Mouse (Mus musculus) adrenal gland, postnatal 14 days (tissue): ENCODE measurements around the gene Selenow. TPM values are rescaled to one million over a fixed set of nuclear protein-coding genes. Genes with fewer than 3 reads are reported as not detected.
"Not testable (repeated sequence)": the region's sequence is repeated elsewhere in the genome, so short reads cannot be mapped to it uniquely, and the experiment has no call there.

Experiments
- DNase-seq: peaks from one replicate; pipeline ENCODE4 v3.0.0; 2021; ENCODE audit warnings: mixed read lengths
- total RNA-seq: library from RNA; stranded (reverse); gene quantifications from 2 replicates; pipeline ENCODE4 v1.2.3, GENCODE M21; 2021

The Selenow gene
- total RNA-seq, 1 experiment from 2014 or later = 191 TPM

DNA sequence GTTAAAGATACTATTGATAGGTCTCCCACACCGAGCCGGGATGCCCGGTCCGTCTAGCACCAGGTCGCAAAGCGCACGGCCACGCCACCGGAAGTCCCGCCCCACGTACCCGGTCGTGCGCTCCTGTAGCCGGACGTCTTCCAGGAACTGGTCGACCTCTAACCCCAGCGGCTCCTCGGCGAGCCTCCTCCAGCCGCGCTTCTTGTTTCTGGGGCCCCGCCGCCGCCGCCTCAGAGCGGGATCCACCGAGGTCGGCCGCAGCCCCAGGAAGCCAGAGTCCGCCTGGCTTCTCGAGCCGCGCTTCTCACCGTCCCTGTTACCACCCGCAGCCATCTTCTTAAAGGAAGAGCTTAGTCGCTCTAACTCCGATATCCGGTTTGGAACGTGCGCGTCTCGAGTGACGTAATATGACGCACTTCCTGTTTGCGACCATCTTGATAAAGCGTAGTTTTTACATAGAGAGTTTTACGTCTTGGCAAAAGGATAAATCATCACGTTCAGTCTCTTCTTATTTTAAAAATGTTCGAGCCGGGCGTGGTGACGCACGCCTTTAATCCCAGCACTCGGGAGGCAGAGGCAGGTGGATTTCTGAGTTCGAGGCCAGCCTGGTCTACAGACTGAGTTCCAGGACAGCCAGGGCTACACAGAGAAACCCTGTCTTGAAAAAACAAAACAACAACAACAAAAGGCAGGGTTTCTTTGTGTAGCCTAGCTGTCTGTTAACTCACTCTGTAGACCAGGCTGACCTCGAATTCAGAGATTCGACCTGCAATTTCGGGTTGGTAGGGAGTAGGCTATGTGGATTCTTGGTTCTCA, 23.7 kb upstream of the Selenow start, which contains the start of gene Nop53:
Gene Nop53 (minus strand): TSS at position 354 of the 816 bp plus-strand sequence.
- peak; percentile 93 for DNase-seq

DNA sequence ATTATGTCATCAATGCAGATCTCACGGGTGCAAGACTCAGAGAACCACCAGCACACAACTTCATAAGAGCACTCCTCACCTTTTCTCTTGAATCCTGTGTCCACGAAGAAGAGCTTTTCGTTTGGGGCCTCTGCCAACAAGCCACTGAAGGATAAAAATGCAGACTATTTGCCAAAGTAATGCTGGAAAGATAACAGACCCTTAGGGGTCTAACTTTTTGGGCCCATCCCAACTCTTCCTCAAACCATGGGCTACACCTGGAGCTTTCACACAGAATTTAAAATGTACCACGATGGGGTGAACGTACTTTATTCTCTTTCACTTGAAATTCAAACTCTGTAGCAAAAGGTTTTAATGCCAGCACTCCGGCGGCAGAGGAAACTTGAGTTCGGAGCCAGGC, 23.0 kb upstream of the Selenow start:
- no peak for DNase-seq

DNA sequence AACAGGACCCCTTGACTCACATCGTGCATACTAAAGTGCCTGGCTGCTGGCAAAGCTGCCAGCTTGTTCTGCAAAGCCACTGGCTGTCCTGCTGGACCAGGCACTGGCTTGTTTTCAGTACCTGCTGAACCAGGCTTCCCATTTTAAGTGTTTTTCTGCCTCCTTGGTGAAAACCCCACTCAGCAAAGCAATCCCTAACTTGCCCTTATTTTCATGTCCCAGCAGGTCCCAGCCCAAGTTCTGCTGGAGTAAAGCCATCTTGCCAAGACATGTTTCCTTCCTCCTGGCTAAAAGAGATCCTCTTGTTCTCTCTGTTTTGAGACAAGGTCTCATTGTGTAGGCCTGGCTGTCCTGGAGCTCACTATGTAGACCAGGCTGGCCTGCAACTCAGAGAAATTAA, 22.1 kb upstream of the Selenow start:
- DNase-seq = no peak

DNA sequence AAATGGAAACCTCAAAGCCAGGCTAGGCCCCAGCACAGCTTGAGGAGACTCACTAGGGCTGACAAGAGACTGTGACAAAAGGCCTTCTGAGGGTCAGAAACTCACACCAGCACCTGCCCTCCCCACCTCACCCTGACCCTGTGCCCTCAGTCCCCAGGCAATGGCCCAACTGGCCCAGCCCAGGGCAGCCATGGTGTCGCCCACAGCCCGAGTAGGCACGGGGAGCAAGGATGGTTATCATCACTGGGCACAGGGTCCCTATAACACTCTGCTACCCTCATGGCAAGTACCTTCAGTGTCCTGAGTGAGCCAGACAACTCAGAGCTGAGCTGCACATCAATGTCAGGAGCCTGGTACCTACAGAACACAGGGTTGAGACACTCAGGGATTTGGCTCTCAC, 16.4 kb upstream of the Selenow start:
- no peak for DNase-seq

DNA sequence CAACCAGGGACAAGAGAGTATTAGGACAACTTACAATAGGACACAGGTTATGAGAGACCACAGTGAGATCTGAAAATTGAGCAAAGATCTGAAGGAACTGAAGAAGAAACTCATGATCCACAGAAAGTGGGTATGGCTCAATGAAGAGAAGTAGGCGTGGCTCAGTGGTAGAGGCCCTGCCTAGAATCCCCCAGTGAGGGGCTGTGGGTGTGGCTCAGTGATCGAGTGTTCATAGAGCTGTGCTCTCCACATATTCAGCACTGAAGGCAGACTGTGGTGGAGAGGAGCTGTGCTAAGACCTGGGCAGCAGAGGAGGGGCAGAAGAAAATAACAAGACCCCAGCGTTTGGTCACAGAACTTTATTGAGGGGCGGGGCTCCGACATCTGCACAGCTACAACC, 15.3 kb upstream of the Selenow start:
- no peak for DNase-seq

DNA sequence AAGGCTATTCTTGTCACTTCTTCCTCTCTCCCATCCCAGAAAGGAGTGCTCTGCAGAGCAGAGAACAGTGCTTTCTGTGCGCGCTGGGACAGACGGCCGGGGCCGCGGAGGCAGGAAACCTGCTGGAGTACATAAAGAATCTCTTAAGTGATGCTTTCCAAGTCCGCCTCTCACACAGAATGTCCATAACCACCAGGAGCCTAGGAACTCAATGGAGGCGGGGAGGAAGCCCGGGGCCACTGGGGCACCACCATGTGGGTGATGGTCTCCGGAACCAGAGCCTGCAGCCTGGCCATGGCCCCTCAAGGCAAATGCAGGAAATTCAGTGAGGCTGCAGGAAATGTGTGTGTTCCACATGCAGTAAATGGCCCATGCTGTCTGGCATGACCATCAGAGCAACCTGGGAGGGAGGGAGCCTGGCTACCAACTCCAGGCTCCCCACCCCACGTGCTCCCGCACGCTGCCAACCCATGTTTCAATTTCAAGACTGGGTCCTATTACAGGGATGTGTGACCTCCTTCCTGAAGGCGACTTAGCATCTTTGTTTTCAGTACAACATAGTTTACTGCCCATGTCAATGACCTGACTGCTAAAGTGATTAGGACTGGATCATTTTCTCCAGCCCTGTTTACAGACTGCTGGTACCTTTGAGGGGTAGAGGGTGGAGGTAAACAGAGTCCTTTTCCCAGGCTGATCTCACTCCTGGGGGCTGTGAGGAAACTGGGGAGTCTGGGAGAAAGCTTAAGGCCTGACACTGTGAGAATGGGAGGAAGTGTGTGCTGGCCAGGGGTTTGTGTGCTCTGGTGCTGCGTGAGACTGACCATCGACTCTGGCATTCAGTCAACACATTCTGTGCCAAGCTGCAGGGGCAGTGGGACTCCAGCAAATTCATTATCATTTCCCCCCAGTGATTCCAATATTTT, 11.5 kb upstream of the Selenow start:
- peak; percentile 29 for DNase-seq

DNA sequence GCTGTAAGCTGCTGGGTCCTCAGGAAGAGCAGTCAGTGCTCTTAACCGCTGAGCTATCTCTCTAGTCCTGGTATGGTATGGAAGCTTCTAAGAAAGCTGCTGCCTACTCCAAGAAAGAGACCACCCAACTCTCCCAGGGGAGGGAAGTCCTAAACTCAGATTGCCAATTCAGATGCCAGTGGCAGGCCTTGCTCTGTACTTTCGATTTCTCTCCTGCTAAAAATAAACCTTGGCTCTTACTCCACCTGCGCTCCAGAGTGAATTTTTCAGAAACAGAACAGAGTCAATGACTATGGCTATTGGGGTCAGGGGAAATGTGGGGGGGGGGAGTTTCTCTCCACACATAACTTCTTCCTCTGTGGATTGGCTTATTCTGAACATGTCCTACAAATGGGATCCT, 9.4 kb upstream of the Selenow start:
- no peak for DNase-seq

DNA sequence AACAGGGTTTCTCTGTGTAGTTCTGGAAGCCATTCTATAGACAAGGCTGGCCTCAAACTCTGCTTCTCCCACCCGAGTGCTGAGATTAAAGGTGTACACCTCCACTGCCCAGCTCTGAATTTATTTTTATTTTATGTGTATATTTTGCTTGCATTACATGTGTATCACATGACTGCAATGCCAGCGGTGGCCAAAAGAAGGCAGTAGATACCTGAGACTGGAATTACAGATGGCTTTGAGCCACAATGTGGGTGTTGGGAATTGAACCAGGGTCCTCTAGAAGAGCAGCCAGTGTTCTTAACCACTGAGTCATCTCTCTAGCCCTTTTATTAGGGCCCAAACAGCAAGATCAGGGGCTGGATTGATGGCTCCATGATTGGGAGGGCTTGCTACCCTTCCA, 8.3 kb upstream of the Selenow start:
- DNase-seq = no peak

DNA sequence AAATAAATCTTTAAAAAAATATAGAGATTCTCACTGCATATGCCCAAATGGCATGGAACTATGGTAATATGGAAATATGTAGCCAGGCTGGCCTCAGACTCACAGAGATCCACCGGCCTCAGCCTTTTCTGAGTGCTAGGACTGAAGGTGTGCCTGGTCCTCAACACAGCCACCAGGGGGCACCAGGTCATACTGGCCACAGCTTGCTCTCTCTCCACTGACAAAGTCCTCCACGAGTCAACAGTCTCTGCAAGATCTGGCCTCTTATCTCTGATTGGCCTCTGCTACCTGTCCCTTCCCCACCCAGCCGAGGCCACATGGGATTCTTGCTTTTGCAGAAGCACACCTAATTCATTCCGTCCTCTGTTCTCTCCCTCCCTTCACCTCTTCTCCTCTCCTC, 7.7 kb upstream of the Selenow start:
- DNase-seq = peak; percentile 86

DNA sequence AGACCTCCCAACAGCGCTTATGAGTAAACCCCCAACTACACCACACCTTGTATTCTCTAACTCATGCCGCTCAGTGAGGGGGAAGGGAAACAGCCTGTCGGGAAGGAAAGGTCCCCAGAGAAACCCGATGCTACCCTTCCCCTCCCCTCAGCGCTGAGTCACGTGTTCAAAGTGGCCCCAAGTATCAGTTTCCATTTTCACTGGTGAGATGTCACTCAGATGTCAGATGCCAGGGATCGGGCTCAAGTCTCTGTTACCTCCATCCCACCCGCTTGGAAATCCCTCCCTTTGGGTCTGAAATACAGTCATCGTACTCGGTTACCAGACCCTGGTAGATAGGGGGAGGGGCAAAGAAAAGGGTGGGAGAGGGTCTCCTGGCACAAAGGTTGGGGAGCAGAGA, 406 bp downstream of the Selenow start:
- peak; percentile 44 for DNase-seq

DNA sequence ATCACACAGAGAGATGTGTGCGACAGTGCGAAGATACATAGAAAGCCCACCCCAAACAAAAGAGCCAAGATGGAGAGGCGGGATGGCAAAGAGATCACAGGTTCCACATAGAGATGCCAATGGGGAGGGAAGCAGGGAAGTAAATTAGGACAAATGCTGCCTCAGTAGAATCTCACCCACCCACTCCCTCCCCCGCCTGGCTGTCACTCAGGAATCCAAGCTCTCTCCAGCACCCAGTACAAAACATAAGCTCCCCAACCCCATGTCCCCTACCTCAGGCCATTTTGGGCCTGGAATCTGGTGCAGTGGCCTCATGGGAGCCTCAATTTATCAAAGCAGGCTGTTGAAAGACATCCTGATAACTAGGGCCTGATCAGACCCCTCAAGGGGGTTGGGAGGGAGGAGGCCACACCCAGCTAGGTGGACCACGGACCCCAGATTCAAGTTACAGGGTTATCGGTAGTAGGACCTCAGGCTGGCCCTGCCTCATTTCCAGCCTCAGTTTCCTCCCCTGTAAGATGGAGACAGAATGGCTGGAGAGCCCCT, 1.5 kb downstream of the Selenow start:
- DNase-seq = no peak

DNA sequence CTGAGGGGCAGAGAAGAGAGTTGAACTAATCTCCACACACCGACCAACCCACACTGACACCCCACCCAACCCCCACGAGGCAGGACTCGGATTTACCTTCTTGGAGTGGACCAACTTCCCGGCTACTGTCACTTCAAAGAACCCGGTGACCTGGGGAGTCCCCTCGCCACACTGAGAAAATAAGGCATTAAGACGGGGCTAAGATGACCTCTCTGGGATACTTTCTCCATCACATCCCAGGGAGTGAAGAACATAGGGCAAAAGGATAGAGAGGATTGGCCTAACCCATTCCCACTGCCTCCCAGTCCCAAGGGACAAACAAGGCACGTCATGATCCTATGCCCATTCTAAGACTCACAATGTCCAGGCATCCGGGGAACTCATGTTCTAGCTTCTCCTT, 2.3 kb downstream of the Selenow start:
- DNase-seq = no peak

DNA sequence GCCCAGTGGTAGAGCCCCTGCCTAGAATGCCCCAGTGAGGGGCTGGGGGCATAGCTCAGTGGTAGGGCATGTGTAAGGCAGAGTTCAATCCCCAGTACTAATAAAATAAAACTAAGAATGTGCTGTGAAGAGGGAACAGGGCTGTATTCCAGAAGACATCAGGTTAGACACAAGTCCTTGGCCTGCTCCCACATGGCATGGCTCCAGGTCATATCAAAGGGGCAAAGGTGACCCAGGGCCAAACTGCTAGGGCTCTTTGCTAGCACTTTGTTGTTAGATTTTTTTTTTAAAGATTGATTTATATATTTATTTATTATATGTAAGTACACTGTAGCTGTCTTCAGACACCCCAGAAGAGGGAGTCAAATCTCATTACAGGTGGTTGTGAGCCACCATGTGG, 3.8 kb downstream of the Selenow start:
- peak; percentile 57 for DNase-seq

DNA sequence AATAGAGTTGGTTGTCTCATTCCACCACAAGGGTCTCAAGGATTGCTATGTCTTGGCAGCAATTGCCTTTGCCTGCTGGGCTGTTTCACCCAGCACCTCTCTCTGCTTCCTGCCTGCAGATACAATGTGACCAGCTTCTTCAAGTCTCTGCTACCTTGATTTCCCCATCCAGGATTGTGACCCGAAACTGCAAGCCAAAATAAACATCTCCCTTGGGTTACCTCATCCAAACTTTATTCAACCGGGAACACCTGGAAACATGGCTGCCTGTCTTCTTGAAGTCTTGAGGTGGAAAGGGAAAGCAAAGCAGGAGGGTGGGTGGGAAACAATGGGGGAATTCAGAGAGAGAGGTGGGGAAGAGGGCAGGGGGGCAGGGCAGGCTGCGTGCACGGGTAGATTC, 5.2 kb downstream of the Selenow start:
- no peak for DNase-seq

DNA sequence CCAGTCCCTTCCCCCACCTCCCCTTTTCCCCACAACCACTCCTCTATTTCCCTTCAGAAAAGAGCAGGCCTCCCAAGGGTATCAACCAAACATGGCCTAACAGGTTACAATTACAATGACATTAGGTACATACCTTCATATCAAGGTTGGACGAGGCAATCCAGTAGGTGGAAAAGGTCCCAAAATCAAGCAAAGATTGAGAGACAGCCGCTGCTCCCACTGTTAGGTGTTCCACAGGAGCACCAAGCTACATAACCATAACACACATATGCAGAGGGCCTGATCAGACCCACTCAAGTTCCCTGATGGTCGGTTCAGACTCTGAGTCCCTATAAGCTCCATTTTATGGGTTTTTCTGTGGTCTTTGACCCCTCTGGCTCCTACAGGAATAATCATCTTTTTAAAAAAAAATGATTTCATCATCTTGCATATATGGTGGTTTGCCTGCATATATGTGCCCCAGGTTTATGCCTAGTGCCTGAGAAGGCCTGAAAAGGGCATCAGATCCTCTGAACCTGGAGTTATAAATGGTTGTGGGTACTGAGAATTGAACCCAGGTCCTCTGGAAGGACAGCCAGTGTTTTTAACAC, 6.0 kb downstream of the Selenow start:
- no peak for DNase-seq

DNA sequence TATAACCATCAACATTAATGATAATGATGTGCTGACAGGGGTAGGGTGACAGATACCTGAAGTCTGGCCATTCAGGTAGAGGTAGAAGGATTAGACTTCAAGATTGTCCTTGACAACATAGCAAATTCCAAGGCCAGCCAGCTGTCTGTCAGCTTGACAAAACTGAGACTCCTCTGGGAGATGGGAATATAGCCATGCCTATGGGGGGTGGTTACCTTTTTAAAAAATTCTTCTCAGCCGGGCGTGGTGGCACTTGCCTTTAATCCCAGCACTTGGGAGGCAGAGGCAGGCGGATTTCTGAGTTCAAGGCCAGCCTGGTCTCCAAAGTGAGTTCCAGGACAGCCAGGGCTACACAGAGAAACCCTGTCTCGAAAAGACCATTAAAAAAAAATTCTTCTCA, 6.5 kb downstream of the Selenow start:
- not testable (repeated sequence) for DNase-seq

DNA sequence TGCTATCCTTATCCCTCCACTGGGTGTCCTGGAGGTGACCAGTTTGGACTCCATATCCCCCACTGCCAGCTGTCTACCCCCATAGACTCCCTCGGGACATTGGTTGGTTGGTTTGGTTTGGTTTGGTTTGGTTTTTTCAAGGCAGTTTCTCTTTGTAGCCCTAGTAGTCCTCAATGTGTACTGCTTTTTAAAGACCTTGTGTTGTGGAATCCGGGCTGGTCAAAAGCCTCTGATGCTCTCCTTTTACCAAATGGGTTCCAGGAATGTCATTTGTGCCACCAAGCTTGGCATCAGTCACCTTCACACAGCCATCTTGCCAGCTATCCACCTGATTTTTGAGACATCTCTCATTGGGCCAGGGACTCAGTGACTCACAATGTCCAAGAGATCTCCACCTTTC, 7.5 kb downstream of the Selenow start:
- no peak for DNase-seq

DNA sequence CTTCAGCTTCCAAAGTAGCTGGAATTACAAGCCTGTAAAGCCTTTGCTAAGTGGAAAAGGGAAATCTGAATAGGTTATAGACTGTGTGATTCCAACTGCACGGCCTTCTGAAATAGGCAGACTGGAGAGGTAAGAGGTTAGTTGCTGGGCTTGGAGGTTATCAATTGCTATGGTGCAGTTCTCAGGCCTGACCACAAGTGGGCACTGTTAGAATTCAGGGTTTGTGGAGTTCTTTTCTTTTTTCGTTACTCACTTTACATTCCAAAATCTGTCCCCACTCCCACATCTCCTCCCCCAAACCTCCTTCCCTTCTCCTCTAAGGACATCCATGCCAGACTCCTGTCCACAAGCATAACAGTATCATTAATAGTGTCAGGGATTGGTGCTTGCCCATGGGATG, 8.0 kb downstream of the Selenow start:
- DNase-seq = peak; percentile 49

DNA sequence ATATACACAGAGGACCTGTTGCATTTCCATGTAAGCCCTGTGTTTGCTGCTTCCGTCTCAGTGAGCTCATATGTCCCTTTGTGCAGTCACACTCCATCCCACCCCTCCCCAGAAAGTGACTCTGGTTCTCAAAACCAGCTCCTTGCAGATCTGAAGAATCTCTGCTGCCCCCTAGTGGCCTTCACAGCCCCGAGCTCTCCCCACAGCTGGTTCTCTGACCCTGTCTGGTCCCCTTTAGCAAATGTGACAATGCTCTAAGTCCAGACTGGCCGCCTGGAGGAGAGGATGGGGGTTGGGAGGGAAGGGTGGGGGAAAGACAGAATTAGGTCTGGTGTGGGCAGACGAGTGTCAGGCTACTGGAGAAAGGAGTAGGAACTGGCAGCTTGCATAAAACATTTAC, 10.0 kb downstream of the Selenow start:
- peak; percentile 87 for DNase-seq

DNA sequence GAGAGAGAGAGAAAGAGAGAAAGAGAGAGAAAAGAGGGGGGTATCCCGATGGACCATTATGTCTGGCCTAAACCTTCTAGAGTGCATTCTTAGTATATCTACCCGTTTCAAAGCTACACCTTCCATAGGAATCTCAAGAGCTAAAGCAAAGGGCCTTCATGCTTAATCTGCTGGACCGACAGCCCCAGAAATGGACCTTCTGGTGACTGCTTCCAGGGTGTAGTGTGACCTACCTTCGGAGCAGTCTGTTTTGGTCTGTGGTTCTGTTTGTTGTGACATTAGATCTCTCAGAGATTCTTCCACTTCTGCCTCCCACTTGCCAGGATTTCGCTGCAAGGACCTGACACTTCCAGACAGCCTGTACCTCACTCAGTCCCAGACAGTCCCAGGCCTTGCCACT, 11.7 kb downstream of the Selenow start:
- DNase-seq = no peak

DNA sequence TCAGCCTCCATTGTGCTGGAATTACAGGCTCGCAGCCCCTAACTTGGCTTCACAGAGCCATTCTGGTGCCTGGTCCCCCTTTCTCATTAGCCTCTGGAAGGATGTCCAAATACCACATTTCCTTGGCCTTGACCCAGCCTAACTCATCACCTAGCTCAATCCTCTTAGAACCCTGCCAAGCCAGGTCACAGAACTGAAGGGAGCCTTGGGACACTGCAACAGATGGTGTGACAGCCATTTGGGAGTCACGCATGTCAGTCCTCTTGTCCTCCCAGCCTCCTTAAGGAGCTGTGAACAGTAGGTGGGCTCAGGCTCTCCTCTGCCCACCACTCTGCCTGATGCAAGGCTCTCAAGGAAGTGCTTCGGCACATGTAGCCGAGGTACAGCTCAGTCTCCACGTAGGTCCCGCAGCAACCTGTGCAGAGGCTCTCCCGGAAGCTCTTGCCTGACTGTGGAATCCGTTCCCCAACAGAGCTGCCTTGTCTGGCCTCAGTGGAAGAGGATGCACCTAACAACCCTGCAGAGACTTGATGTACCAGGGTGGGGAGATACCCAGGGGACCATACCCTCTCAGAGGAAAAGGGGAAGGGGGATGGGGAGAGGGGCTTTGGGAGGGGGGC, 14.1 kb downstream of the Selenow start:
- no peak for DNase-seq

DNA sequence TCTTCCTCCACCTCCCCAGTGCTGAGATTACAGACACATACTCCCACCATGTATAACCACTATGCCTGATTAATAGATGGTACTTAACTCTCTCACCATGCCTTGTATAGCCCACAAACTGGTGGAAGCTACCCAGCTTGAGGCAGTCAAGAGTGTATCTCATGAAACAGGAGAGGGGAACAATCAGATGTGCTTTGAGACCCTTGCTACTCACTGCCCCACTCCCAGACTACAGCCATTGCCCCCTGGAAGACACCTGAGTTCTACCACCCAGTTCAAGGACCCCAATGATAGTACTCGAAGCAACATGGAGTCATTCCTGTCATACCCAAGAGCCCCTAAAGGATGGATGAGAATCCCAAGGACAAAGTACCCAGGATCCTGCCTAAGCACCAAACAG, 15.6 kb downstream of the Selenow start:
- DNase-seq = no peak
